Mouse (Mus musculus): Measurements from ENCODE around the gene Jhy. TPM values are rescaled to one million over a fixed set of nuclear protein-coding genes. Genes with fewer than 3 reads are reported as not detected.

Jhy gene
- total and polyA plus RNA-seq, 3 experiments = not detected

- TF ChIP-seq EP300 (IDR thresholded peaks at IDR 0.05; ENCODE audit: low read depth in 1 of 2, low read length in 2 of 2) (no peak), UBTF (IDR thresholded peaks at IDR 0.05; ENCODE audit: borderline replicate concordance, insufficient read depth, low read depth, low read length) (no peak), NELFE (IDR thresholded peaks at IDR 0.05; ENCODE audit: low read depth, low read length) (no peak), SIN3A (IDR thresholded peaks at IDR 0.05; ENCODE audit: low read length) (no peak), RAD21 (IDR thresholded peaks at IDR 0.05; ENCODE audit: low read depth, low read length) (no peak), GABPA (IDR thresholded peaks at IDR 0.05; ENCODE audit: low read depth, low read length) (no peak), USF2 (IDR thresholded peaks at IDR 0.05; ENCODE audit: borderline replicate concordance in 1 of 2, insufficient read depth in 1 of 2, low read depth in 1 of 2, low read length in 2 of 2) (no peak), GATA1 (IDR thresholded peaks at IDR 0.05; ENCODE audit: low read depth, low read length) (no peak), KAT2A (conservative IDR thresholded peaks at IDR 0.05; ENCODE audit: low read depth, low read length) (no peak), MYC (IDR thresholded peaks at IDR 0.05; ENCODE audit: low read depth, low read length) (no peak), RCOR1 (IDR thresholded peaks at IDR 0.05; ENCODE audit: low read depth, low read length) (no peak), CHD2 (IDR thresholded peaks at IDR 0.05; ENCODE audit: low read length) (no peak), MAX (IDR thresholded peaks at IDR 0.05; ENCODE audit: low read length) (no peak), NRF1 (IDR thresholded peaks at IDR 0.05; ENCODE audit: insufficient read depth, low read depth, low read length, poor library complexity, severe bottlenecking) (no peak), CTCF (IDR thresholded peaks at IDR 0.05 in 2 of 3, conservative IDR thresholded peaks at IDR 0.05 in 1 of 3; ENCODE audit: control insufficient read depth in 1 of 3, insufficient read depth in 1 of 3, low read depth in 2 of 3, low read length in 3 of 3, poor library complexity in 1 of 3, severe bottlenecking in 1 of 3) (no peak), ZKSCAN1 (IDR thresholded peaks at IDR 0.05; ENCODE audit: low read depth, low read length) (no peak)
- DNase-seq (ENCODE audit: low read depth, low spot score) = no peak
- H3K27ac ChIP-seq (ENCODE audit: control insufficient read depth, low read depth, low read length) = no peak overlapping the region
These were observed 88.5 kb downstream of the Jhy start for GRCm38 (mm10) chr9:40875431-40875830.

GRCm38 (mm10) chr9:40874961-40875360 lies 89.0 kb downstream of the Jhy start:
- no peak overlapping the region for H3K4me3 ChIP-seq (ENCODE audit: control insufficient read depth in 1 of 2, insufficient read depth in 1 of 2, low read depth in 2 of 2, low read length in 2 of 2)
- no peak overlapping the region for H3K9ac ChIP-seq (ENCODE audit: control insufficient read depth, low read depth, low read length, poor library complexity, severe bottlenecking)
- H3K9me3 ChIP-seq (replicated peaks; ENCODE audit: insufficient read depth, low read length) = no peaks in the 10 kb centered on the region
- H3K27me3 ChIP-seq (ENCODE audit: control insufficient read depth in 1 of 2, insufficient read depth in 2 of 2, low read length in 2 of 2) = no peaks in the 10 kb centered on the region; a peak in 1 of 4 replicates
- no peak for DNase-seq (ENCODE audit: low read depth, low spot score)
- TF ChIP-seq POLR2A (IDR thresholded peaks at IDR 0.05; ENCODE audit: control insufficient read depth in 1 of 2, insufficient read depth in 1 of 2, low read depth in 1 of 2, low read length in 2 of 2, poor library complexity in 1 of 2) (no peak), MYB (IDR thresholded peaks at IDR 0.05; ENCODE audit: low read depth, low read length) (no peak)
- no peaks in the 10 kb centered on the region for H3K4me1 ChIP-seq (ENCODE audit: control insufficient read depth in 1 of 2, insufficient read depth in 2 of 2, low read length in 2 of 2)
- H3K36me3 ChIP-seq (ENCODE audit: control insufficient read depth in 1 of 2, insufficient read depth in 2 of 2, low read length in 2 of 2) = no peaks in the 10 kb centered on the region
- no peak overlapping the region for H3K27ac ChIP-seq (ENCODE audit: control insufficient read depth, low read depth, low read length)
- H3K79me2 ChIP-seq (ENCODE audit: control insufficient read depth, insufficient read depth, low read length, poor library complexity) = no peaks in the 10 kb centered on the region

More at GRCm38 (mm10) chr9:40875431-40875830, 88.5 kb downstream of the Jhy start:
- Histone ChIP-seq H3K79me2 (ENCODE audit: control insufficient read depth, insufficient read depth, low read length, poor library complexity) (no peaks in the 10 kb centered on the region), H3K36me3 (ENCODE audit: control insufficient read depth in 1 of 2, insufficient read depth in 2 of 2, low read length in 2 of 2) (no peaks in the 10 kb centered on the region), H3K9ac (ENCODE audit: control insufficient read depth, low read depth, low read length, poor library complexity, severe bottlenecking) (no peak overlapping the region), H3K4me3 (ENCODE audit: control insufficient read depth in 1 of 2, insufficient read depth in 1 of 2, low read depth in 2 of 2, low read length in 2 of 2) (no peak overlapping the region), H3K9me3 (replicated peaks; ENCODE audit: insufficient read depth, low read length) (no peaks in the 10 kb centered on the region), H3K4me1 (ENCODE audit: control insufficient read depth in 1 of 2, insufficient read depth in 2 of 2, low read length in 2 of 2) (no peaks in the 10 kb centered on the region), H3K27me3 (ENCODE audit: control insufficient read depth in 1 of 2, insufficient read depth in 2 of 2, low read length in 2 of 2) (no peaks in the 10 kb centered on the region; a peak in 1 of 4 replicates)

Measured in MEL (cell line).